Comparison of ENCODE assay signal across 11 mouse cellular contexts in the genomic region with DNA sequence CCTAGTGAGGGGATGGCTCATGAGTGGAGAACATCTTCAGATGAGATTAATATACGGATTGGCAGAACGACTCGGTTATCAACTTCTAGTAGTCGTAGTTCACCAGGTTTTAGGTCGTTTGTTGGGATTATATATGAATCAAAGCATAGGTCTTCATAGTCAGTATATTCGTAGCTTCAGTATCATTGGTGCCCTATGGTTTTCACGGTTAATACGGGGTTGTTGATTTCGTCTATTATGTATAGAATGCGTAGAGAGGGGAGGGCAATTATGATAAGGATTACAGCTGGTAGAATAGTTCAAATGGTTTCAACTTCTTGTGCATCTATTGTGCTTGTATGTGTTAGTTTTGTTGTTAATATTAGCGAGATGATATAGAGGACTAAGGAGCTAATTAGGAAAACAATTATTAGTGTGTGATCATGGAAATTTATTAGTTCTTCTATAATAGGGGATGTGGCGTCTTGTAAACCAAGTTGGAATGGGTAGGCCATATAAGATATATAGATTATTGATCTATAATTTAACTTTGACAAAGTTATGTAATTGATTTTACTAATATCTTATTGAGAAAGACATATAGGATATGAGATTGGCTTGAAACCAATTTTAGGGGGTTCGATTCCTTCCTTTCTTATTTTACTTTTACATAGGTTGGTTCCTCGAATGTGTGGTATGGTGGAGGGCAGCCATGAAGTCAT. TPM values are rescaled to one million over a fixed set of nuclear protein-coding genes. Genes with fewer than 3 reads are reported as not detected.
DNase-seq lines count a peak whose midpoint lies in the region; ATAC-seq and TF ChIP-seq lines count a peak whose summit lies in the region.
"Not testable (repeated sequence)": the region's sequence is repeated elsewhere in the genome, so short reads cannot be mapped to it uniquely, and the experiment has no call there.
"Had no signal": no experiment of that assay in that cellular context is flagged by ENCODE, and none has a peak within 500 bp of the region (broad histone marks: within the 10 kb centered on the region; RNA-seq: fewer than 3 reads in every experiment).

No protein-coding gene starts in this region.

- not testable (repeated sequence) for H3K27me3 ChIP-seq in embryonic facial prominence, embryonic 12.5 days; forebrain, embryonic 16.5 days (replicated peaks; ENCODE audit: control insufficient read depth, insufficient read depth, low read length); hindbrain, embryonic 11.5 days (ENCODE audit: control insufficient read depth, insufficient read depth, low read length); kidney, embryonic 14.5 days (ENCODE audit: control insufficient read depth, insufficient read depth, low read length); liver, embryonic 14.5 days (ENCODE audit: control insufficient read depth, insufficient read depth, low read length); midbrain, embryonic 12.5 days

- H3K4me3 ChIP-seq in embryonic facial prominence, embryonic 12.5 days; forebrain, embryonic 16.5 days (replicated peaks; ENCODE audit: low read length); hindbrain, embryonic 11.5 days (ENCODE audit: low read depth, low read length); kidney, embryonic 14.5 days (ENCODE audit: low read length); liver, embryonic 14.5 days (ENCODE audit: insufficient read depth in 1 of 2, low read depth in 2 of 2, low read length in 2 of 2); midbrain, embryonic 12.5 days: not testable (repeated sequence)

- H3K36me3 ChIP-seq in embryonic facial prominence, embryonic 12.5 days; forebrain, embryonic 16.5 days (ENCODE audit: control insufficient read depth, insufficient read depth); hindbrain, embryonic 11.5 days (ENCODE audit: control insufficient read depth, insufficient read depth, low read length); kidney, embryonic 14.5 days (ENCODE audit: control insufficient read depth, insufficient read depth, low read length); liver, embryonic 14.5 days (replicated peaks; ENCODE audit: control insufficient read depth, insufficient read depth, low read depth); midbrain, embryonic 12.5 days: not testable (repeated sequence)

- ATAC-seq in embryonic facial prominence, embryonic 12.5 days (ENCODE audit: insufficient number of reproducible peaks, insufficient read depth, low FRiP score, low TSS enrichment): peak; percentile 86
- ATAC-seq in forebrain, embryonic 16.5 days: peak; percentile 77
- peak; percentile 88 for ATAC-seq in hindbrain, embryonic 11.5 days (ENCODE audit: low FRiP score)
- ATAC-seq in kidney, embryonic 14.5 days (ENCODE audit: low FRiP score, low TSS enrichment): peak; percentile 89
- ATAC-seq in liver, embryonic 14.5 days (ENCODE audit: insufficient read depth): peak; percentile 72
- ATAC-seq in midbrain, embryonic 12.5 days (ENCODE audit: low FRiP score, low read depth): peak; percentile 85
- ATAC-seq in neutrophil, adult 5-6 weeks (ENCODE audit: extremely low read depth, insufficient number of reproducible peaks, low FRiP score, poor library complexity, severe bottlenecking): peak; percentile 47

- peak; percentile 68 for DNase-seq in ES-CJ7 (ENCODE audit: low read depth, low spot score)
- not testable (repeated sequence) for DNase-seq in hindbrain, embryonic 11.5 days (ENCODE audit: low spot score); liver, embryonic 14.5 days (ENCODE audit: low read depth in 3 of 3, low spot score in 3 of 3)

- not testable (repeated sequence) for H3K4me1 ChIP-seq in embryonic facial prominence, embryonic 12.5 days; forebrain, embryonic 16.5 days (replicated peaks; ENCODE audit: control insufficient read depth, insufficient read depth, low read length); hindbrain, embryonic 11.5 days (replicated peaks; ENCODE audit: control insufficient read depth, insufficient read depth, low read length); kidney, embryonic 14.5 days (ENCODE audit: control insufficient read depth, insufficient read depth, low read length); liver, embryonic 14.5 days (replicated peaks; ENCODE audit: control insufficient read depth in 2 of 2, insufficient read depth in 2 of 2, low read length in 1 of 2); midbrain, embryonic 12.5 days

- not testable (repeated sequence) for TF ChIP-seq CTCF in liver, embryonic 14.5 days (IDR thresholded peaks at IDR 0.05; ENCODE audit: low read depth)

- not testable (repeated sequence) for H3K27ac ChIP-seq in embryonic facial prominence, embryonic 12.5 days; forebrain, embryonic 16.5 days (ENCODE audit: low read length); hindbrain, embryonic 11.5 days (ENCODE audit: low read depth, low read length); kidney, embryonic 14.5 days (ENCODE audit: low read depth, low read length); liver, embryonic 14.5 days; midbrain, embryonic 12.5 days (replicated peaks)

- not testable (repeated sequence) for TF ChIP-seq EP300 in liver, embryonic 14.5 days (IDR thresholded peaks at IDR 0.05; ENCODE audit: low read depth)

- H3K9me3 ChIP-seq in embryonic facial prominence, embryonic 12.5 days; forebrain, embryonic 16.5 days (ENCODE audit: control insufficient read depth, low read length); hindbrain, embryonic 11.5 days (ENCODE audit: control insufficient read depth, low read length); kidney, embryonic 14.5 days (ENCODE audit: control insufficient read depth, low read length); liver, embryonic 14.5 days (ENCODE audit: control insufficient read depth, low read length); midbrain, embryonic 12.5 days: not testable (repeated sequence)

- 84% methylated on average over 14 of the region's 14 CpGs for WGBS in embryonic facial prominence, embryonic 12.5 days
- 90% methylated on average over 14 of the region's 14 CpGs for WGBS in forebrain, embryonic 16.5 days
- 88% methylated on average over 13 of the region's 14 CpGs for WGBS in hindbrain, embryonic 11.5 days
- 87% methylated on average over 14 of the region's 14 CpGs for WGBS in kidney, embryonic 14.5 days
- 60% methylated on average over 14 of the region's 14 CpGs for WGBS in liver, embryonic 14.5 days (ENCODE audit: insufficient replicate concordance)
- WGBS in midbrain, embryonic 12.5 days: 87% methylated on average over 14 of the region's 14 CpGs

- not testable (repeated sequence) for H3K4me2 ChIP-seq in embryonic facial prominence, embryonic 12.5 days (replicated peaks); forebrain, embryonic 16.5 days (ENCODE audit: low read length); hindbrain, embryonic 11.5 days (replicated peaks; ENCODE audit: low read depth, low read length); kidney, embryonic 14.5 days (replicated peaks; ENCODE audit: low read depth, low read length); liver, embryonic 14.5 days (ENCODE audit: low read depth); midbrain, embryonic 12.5 days (replicated peaks)

- H3K9ac ChIP-seq in embryonic facial prominence, embryonic 12.5 days; forebrain, embryonic 16.5 days (replicated peaks; ENCODE audit: low read depth, low read length); hindbrain, embryonic 11.5 days (ENCODE audit: low read depth, low read length); kidney, embryonic 14.5 days (ENCODE audit: low read depth, low read length); liver, embryonic 14.5 days (replicated peaks); midbrain, embryonic 12.5 days (replicated peaks): not testable (repeated sequence)

RNA-seq across cellular contexts. Expression of a gene that starts 34.4 kb away (rescaled TPM):
- 2.4 and 2.6 TPM in 2 replicates for polyA plus RNA-seq in embryonic facial prominence, embryonic 12.5 days (2016; fragmentation: Nextera tagmentation; extraction: Ambion mirVana)
- polyA plus RNA-seq in forebrain, embryonic 16.5 days (2015; fragmentation: Nextera tagmentation; extraction: Ambion mirVana): 64.7 and 74.4 TPM in 2 replicates
- 22.7 and 25.5 TPM in 2 replicates for polyA plus RNA-seq in hindbrain, embryonic 11.5 days (2014; fragmentation: Nextera tagmentation; extraction: Ambion mirVana)
- not detected in 2 replicates for polyA plus RNA-seq in kidney, embryonic 14.5 days (2014; fragmentation: Nextera tagmentation; extraction: Ambion mirVana)
- 0.03 TPM in 1 of 2 replicates, not detected in the other for polyA plus RNA-seq in liver, embryonic 14.5 days (2012; rRNA removed)
- not detected in 2 replicates for polyA plus RNA-seq in liver, embryonic 14.5 days (2014; fragmentation: Nextera tagmentation; extraction: Ambion mirVana)
- 54.3 and 66.1 TPM in 2 replicates for polyA plus RNA-seq in midbrain, embryonic 12.5 days (2016; fragmentation: Nextera tagmentation; extraction: Ambion mirVana)
- total RNA-seq in neutrophil, adult 5-6 weeks (2017): not detected in 2 replicates
- total RNA-seq: gastrocnemius, postnatal 4 days; heart, postnatal 4 days had no signal
- polyA plus RNA-seq: urinary bladder, adult 2 months had no signal
